Mouse (Mus musculus): ENCODE results near the gene Rbl1.

DNA sequence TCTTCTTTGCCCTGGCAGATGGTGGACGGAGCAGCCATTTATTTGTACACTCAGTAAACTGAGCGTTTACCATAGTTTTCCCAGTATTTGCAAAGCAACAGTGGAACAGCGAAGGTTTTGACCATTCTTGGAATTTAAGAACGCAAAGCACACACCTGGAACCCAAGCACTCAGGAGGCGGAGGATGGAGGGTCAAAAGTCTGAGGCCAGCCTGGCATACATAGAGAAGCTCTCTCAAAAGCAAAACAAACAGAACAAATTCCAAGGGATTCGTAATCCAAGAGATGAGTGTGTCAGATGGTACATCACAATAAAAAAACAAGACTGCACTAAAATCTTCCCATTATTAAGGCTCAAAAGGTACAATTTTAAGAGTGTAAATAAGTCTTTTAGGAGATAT lies 30.8 kb downstream of the Rbl1 start:
- TF ChIP-seq CTCF (IDR thresholded peaks at IDR 0.05; ENCODE audit: low read depth) = no peak
- no peak for TF ChIP-seq EP300 (optimal IDR thresholded peaks at IDR 0.05)

Measured in stomach, postnatal 0 days (tissue).